Mouse (Mus musculus) lung, postnatal 0 days (tissue): ENCODE results near the gene Map3k20.

Experiments used
- CTCF ChIP-seq: IDR thresholded peaks from 2 replicates; pipeline ENCODE4 v1.5.1; 2016; ENCODE audit warnings: antibody characterized with exemption, mild to moderate bottlenecking
- EP300 ChIP-seq: IDR thresholded peaks from 2 replicates; pipeline ENCODE4 v1.6.1; 2016; ENCODE audit warnings: antibody characterized with exemption, mild to moderate bottlenecking, control low read depth

DNA sequence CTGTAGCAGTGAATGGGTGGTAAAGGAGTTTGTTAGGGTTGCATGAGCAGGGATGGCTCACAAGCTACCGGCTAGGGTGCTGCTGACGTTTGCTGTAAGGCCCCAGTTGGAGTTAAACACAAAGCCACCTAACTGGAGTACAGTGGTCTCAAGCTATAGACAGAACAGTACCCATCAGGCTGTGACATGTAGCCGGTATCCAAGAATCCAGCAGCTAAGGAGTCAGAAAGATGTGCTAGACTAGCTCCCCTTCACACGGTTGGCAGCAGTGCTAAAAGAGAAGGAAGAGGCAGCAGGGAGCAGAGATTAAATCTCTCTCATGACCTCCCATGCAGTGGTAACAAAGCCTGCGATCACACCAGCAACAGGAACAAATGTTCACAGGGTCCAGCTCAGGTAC, 36.2 kb downstream of the Map3k20 start:
- TF ChIP-seq EP300 (no peak), CTCF (no peak)
